Mouse (Mus musculus) heart, embryonic 16.5 days (tissue): ENCODE results near the gene Helz2. TPM values are rescaled to one million over a fixed set of nuclear protein-coding genes. Genes with fewer than 3 reads are reported as not detected.

Experiments used
- ATAC-seq: fragments of 200-750 bp; cut with Nextera tagmentation; replicated peaks from 2 replicates; pipeline ENCODE4 v1.8.0; 2017; ENCODE audit warnings: moderate number of reproducible peaks; ENCODE audit not compliant: insufficient read depth, low FRiP score; ENCODE audit errors: extremely low read depth
- H3K27ac ChIP-seq: fragments of 300-500 bp; sonication (generic); 2 replicates; pipeline ENCODE4 v1.5.1; 2014; ENCODE audit warnings: mild to moderate bottlenecking, low read length, control low read depth, moderate library complexity
- H3K27me3 ChIP-seq: fragments of 300-500 bp; sonication (generic); 2 replicates; pipeline ENCODE4 v1.6.1; 2014; ENCODE audit warnings: low read length, mixed read lengths; ENCODE audit not compliant: control insufficient read depth, insufficient read depth
- H3K36me3 ChIP-seq: fragments of 300-500 bp; sonication (generic); 2 replicates; pipeline ENCODE4 v1.6.1; 2014; ENCODE audit not compliant: control insufficient read depth, insufficient read depth
- H3K4me1 ChIP-seq: fragments of 300-500 bp; sonication (generic); 2 replicates; pipeline ENCODE4 v1.6.1; 2014; ENCODE audit warnings: low read length, mixed read lengths; ENCODE audit not compliant: control insufficient read depth, insufficient read depth
- H3K4me2 ChIP-seq: fragments of 300-500 bp; sonication (generic); 2 replicates; pipeline ENCODE4 v1.6.1; 2014; ENCODE audit warnings: low read depth, mild to moderate bottlenecking, control low read depth, low read length
- H3K4me3 ChIP-seq: fragments of 300-500 bp; sonication (generic); 2 replicates; pipeline ENCODE4 v1.5.1; 2014; ENCODE audit warnings: mild to moderate bottlenecking, control low read depth, low read length
- H3K9ac ChIP-seq: fragments of 300-500 bp; sonication (generic); 2 replicates; pipeline ENCODE4 v1.6.1; 2014; ENCODE audit warnings: low read length, control low read depth
- H3K9me3 ChIP-seq: fragments of 300-500 bp; sonication (generic); replicated peaks from 2 replicates; pipeline ENCODE4 v1.6.1; 2016; ENCODE audit warnings: low read length; ENCODE audit not compliant: control insufficient read depth
- whole genome bisulfite sequencing: fragments of 180-500 bp; shearing (Covaris S2); extraction: QIAGEN DNeasy Blood & Tissue Kit; methylation state at CpG from one replicate; pipeline ENCODE4 v1.1.7; 2014; 5-methylcytosine and 5-hydroxymethylcytosine counted together
- polyA plus RNA-seq: library from polyadenylated mRNA; unstranded; fragments of >200 nt; fragmentation: Nextera tagmentation; extraction: Ambion mirVana; gene quantifications from 2 replicates; pipeline ENCODE4 v1.2.1, GENCODE M21; 2015

The Helz2 gene
- polyA plus RNA-seq, 1 experiment from 2014 or later: 1.2 TPM

DNA sequence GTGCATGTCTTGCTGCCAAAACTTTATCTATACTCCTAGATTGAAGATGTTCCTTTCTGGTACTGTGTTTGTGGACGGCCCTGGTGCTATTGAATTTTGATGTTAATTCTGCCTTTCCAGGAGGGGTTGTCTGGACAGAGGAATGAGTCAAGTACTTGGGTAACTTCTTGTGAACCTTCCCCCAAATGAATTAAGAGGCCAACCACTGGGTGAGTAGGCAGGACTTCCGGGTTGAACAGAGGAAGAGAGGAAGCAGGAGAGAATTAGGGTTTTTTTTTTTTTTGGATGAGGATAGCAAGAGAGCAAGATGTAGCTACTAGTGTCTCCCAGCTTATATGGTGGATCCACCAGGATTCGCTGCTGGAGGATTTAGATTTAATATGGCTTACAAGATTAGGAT is 63.8 kb downstream of the Helz2 start:
- H3K4me2 ChIP-seq: no peak overlapping the region
- H3K27ac ChIP-seq: no peak overlapping the region
- no peak overlapping the region for H3K4me3 ChIP-seq
- 65% methylated on average over 3 of the region's 3 CpGs for WGBS
- H3K27me3 ChIP-seq: no peaks in the 10 kb centered on the region
- no peaks in the 10 kb centered on the region for H3K9me3 ChIP-seq
- no peaks in the 10 kb centered on the region for H3K4me1 ChIP-seq
- ATAC-seq: no peak
- H3K9ac ChIP-seq: no peak overlapping the region
- no peaks in the 10 kb centered on the region for H3K36me3 ChIP-seq

Other genes with a start within 250 kb of the Helz2 start
- 0.22 and 0.37 TPM in 2 replicates for gene Chrna4, start 198.5 kb downstream of the Helz2 start, polyA plus RNA-seq
- gene Kcnq2, start 106.7 kb downstream of the Helz2 start, polyA plus RNA-seq: 0.07 and 0.11 TPM in 2 replicates
- 7.1 and 12.4 TPM in 2 replicates for gene Eef1a2, start 85.0 kb downstream of the Helz2 start, polyA plus RNA-seq
- 135 and 154 TPM in 2 replicates for gene Ppdpf, start 54.8 kb downstream of the Helz2 start, polyA plus RNA-seq
- gene Ptk6, start 39.2 kb downstream of the Helz2 start, polyA plus RNA-seq: 0.07 TPM in 1 of 2 replicates, not detected in the other
- gene Srms, start 28.8 kb downstream of the Helz2 start, polyA plus RNA-seq: 0.05 and 0.27 TPM in 2 replicates
- 0.12 and 0.20 TPM in 2 replicates for gene Fndc11, start 22.0 kb downstream of the Helz2 start, polyA plus RNA-seq
- 8.8 and 9.3 TPM in 2 replicates for gene Gmeb2, start 46.0 kb upstream of the Helz2 start, polyA plus RNA-seq
- 1.4 and 1.9 TPM in 2 replicates for gene Stmn3, start 72.5 kb upstream of the Helz2 start, polyA plus RNA-seq
- 23.8 and 25.9 TPM in 2 replicates for gene Rtel1, start 77.7 kb upstream of the Helz2 start, polyA plus RNA-seq
- gene Zgpat, start 122.9 kb upstream of the Helz2 start, polyA plus RNA-seq: 28.0 and 30.7 TPM in 2 replicates
- gene Arfrp1, start 123.4 kb upstream of the Helz2 start, polyA plus RNA-seq: 63.0 and 65.7 TPM in 2 replicates
- 15.6 and 18.1 TPM in 2 replicates for gene Lime1, start 138.1 kb upstream of the Helz2 start, polyA plus RNA-seq
- 9.8 and 10.3 TPM in 2 replicates for gene Zbtb46, start 217.4 kb upstream of the Helz2 start, polyA plus RNA-seq